Mouse (Mus musculus) midbrain, postnatal 0 days (tissue): ENCODE measurements at regions not wholly inside any gene's neighbourhood (a gene's known extent, or its start where the extent isn't known, plus 50 kb on each side); places are given as distances from the start of the nearest gene placed in this dataset.

Experiments
- ATAC-seq: fragments of 200-750 bp; cut with Nextera tagmentation; 2 replicates; pipeline ENCODE4 v1.8.0; 2017; ENCODE audit warnings: moderate number of reproducible peaks, mild to moderate bottlenecking, moderate TSS enrichment, moderate library complexity; ENCODE audit not compliant: low FRiP score
- DNase-seq: peaks from one replicate; pipeline ENCODE4 v3.0.0-alpha.2; 2015; ENCODE audit warnings: low spot score
- H3K27ac ChIP-seq: fragments of 300-500 bp; sonication (generic); 2 replicates; pipeline ENCODE4 v1.5.1; 2014; ENCODE audit warnings: low read depth, mild to moderate bottlenecking, low read length, mixed read lengths
- H3K27me3 ChIP-seq: fragments of 300-500 bp; sonication (generic); 2 replicates; pipeline ENCODE4 v1.6.1; 2014; ENCODE audit warnings: low read length, control low read depth, mixed read lengths; ENCODE audit not compliant: insufficient read depth
- H3K36me3 ChIP-seq: fragments of 300-500 bp; sonication (generic); 2 replicates; pipeline ENCODE4 v1.6.1; 2014; ENCODE audit warnings: low read length, control low read depth, mixed read lengths; ENCODE audit not compliant: insufficient read depth
- H3K4me1 ChIP-seq: fragments of 300-500 bp; sonication (generic); 2 replicates; pipeline ENCODE4 v1.6.1; 2014; ENCODE audit warnings: mild to moderate bottlenecking, control low read depth, antibody characterized with exemption, low read length, mixed read lengths; ENCODE audit not compliant: insufficient read depth
- H3K4me2 ChIP-seq: fragments of 300-500 bp; sonication (generic); 2 replicates; pipeline ENCODE4 v1.6.1; 2014; ENCODE audit warnings: low read depth, mild to moderate bottlenecking, low read length, mixed read lengths; ENCODE audit not compliant: poor library complexity, severe bottlenecking
- H3K4me3 ChIP-seq: fragments of 300-500 bp; sonication (generic); 2 replicates; pipeline ENCODE4 v1.5.1; 2014; ENCODE audit warnings: low read depth, mild to moderate bottlenecking, low read length, moderate library complexity
- H3K9ac ChIP-seq: fragments of 300-500 bp; sonication (generic); replicated peaks from 2 replicates; pipeline ENCODE4 v1.6.1; 2014; ENCODE audit warnings: mild to moderate bottlenecking, low read length, moderate library complexity, mixed read lengths; ENCODE audit not compliant: poor library complexity, severe bottlenecking
- H3K9me3 ChIP-seq: fragments of 300-500 bp; sonication (generic); 2 replicates; pipeline ENCODE4 v1.6.1; 2016; ENCODE audit warnings: low read length, control low read depth
- CTCF ChIP-seq: IDR thresholded peaks from 2 replicates; pipeline ENCODE4 v1.5.1; 2016; ENCODE audit warnings: antibody characterized with exemption, mild to moderate bottlenecking
- WGBS: fragments of 180-500 bp; shearing (Covaris S2); extraction: QIAGEN DNeasy Blood & Tissue Kit; methylation state at CpG from one replicate; pipeline ENCODE4 v1.1.7; 2014; 5-methylcytosine and 5-hydroxymethylcytosine counted together

DNA sequence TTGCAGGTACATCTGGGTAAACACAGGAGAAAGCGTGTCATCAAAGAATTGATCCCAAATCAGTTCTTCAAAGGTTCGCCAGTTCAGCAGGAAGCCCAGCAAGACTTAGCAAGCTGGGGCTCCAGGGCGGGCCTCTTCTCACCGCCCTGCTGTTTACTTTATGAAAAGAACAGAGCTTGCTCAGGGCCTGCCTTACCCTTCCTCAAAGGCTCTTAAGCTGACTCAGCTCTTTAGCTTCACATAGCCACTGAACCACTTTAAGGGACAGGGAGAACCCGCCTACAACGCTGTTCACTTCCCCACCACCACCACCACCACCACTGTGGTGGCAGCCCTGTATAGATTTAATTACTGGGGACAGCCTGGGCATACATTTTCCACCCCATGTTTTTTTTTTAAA, 148.5 kb downstream of the Clic5 start:
- Histone ChIP-seq H3K9ac (no peak overlapping the region), H3K4me1 (no peaks in the 10 kb centered on the region), H3K4me3 (no peak overlapping the region), H3K27ac (no peak overlapping the region), H3K27me3 (no peaks in the 10 kb centered on the region), H3K9me3 (no peaks in the 10 kb centered on the region), H3K36me3 (no peaks in the 10 kb centered on the region), H3K4me2 (no peak overlapping the region)
- ATAC-seq (no peak), DNase-seq (no peak)
- 42% methylated on average over 6 of the region's 6 CpGs for WGBS
- no peak for TF ChIP-seq CTCF

DNA sequence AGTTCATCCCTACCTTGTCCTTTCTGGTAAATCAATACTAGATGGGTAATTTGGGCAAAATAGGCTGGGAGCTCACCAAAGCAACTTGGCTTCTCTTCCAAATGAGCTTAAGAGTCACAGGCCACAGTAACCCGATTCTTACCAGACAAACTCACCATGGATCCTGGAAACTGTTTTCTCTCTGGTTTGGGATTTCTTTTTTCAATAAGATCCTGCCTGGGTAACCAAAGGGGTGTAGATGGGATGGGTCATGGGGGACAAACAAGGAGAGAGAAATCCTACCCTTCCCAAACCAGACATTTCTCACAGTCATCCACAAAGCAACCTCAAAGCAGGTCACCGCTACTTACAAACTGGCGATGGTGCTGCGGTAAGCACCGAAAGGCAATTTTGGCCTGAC, 148.9 kb downstream of the Clic5 start:
- Histone ChIP-seq H3K4me1 (no peaks in the 10 kb centered on the region), H3K4me3 (no peak overlapping the region), H3K9ac (no peak overlapping the region), H3K27me3 (no peaks in the 10 kb centered on the region), H3K9me3 (no peaks in the 10 kb centered on the region), H3K27ac (no peak overlapping the region), H3K4me2 (no peak overlapping the region), H3K36me3 (no peaks in the 10 kb centered on the region)
- 91% methylated on average over 5 of the region's 5 CpGs for WGBS
- no peak for DNase-seq
- ATAC-seq = no peak
- no peak for TF ChIP-seq CTCF

- Histone ChIP-seq H3K36me3 (no peaks in the 10 kb centered on the region), H3K27me3 (no peaks in the 10 kb centered on the region), H3K4me2 (no peak overlapping the region), H3K4me1 (no peaks in the 10 kb centered on the region), H3K27ac (no peak overlapping the region), H3K9me3 (no peaks in the 10 kb centered on the region), H3K4me3 (no peak overlapping the region), H3K9ac (no peak overlapping the region)
- TF ChIP-seq CTCF = no peak
- WGBS = 95% methylated on average over 2 of the region's 2 CpGs
- ATAC-seq (no peak), DNase-seq (no peak)
Measured at GRCm38 (mm10) chr17:44344542-44344941, 156.2 kb downstream of the Clic5 start.

- 91% methylated on average over 2 of the region's 2 CpGs for WGBS
- no peak overlapping the region for H3K4me2 ChIP-seq
- H3K4me3 ChIP-seq = no peak overlapping the region
- no peaks in the 10 kb centered on the region for H3K36me3 ChIP-seq
- no peak overlapping the region for H3K9ac ChIP-seq
- H3K27me3 ChIP-seq = no peaks in the 10 kb centered on the region
- TF ChIP-seq CTCF = no peak
- DNase-seq (no peak), ATAC-seq (no peak)
- no peaks in the 10 kb centered on the region for H3K9me3 ChIP-seq
- no peaks in the 10 kb centered on the region for H3K4me1 ChIP-seq
- no peak overlapping the region for H3K27ac ChIP-seq
Measured at GRCm38 (mm10) chr17:44345374-44345773, 157.0 kb downstream of the Clic5 start.

DNA sequence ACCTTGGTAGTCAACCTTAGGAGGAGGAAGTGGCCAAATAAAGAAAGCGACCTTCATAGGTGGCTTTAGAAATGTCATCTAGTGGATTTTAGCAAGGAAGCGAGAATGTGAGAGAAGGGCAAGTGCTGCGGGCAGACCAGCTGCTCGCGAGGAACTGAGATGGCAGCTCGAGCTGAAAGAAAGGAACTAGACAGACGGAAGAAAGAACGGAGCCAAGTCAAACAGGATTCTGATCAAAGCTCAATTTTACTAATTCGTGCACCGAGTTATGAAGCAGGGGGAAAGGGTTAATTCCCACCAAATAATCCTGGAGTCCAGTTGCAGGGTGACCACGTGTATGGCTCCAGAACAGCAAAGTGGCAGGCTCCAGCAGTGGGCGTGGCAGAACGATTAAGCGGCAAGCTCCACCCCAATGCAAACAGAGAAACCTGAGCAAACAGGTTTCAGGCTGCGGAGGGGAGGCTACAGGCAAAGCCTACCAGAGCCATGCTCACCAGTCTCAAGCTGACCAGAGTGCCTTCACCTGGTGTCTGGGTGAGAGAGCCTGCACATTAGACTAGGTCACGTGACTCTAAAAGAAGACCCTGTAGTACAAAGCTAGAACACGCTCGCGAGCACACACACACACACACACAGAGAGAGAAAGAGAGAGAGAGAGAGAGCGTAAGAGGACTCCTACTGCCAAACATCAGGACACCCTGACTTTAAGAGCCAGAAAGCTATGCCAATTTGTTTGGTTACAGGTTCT, 162.0 kb downstream of the Clic5 start:
- no peaks in the 10 kb centered on the region for H3K4me1 ChIP-seq
- H3K27ac ChIP-seq = no peak overlapping the region
- 0 out of 2 replicates have a peak, but pooled peaks have one; percentile 16 for ATAC-seq
- WGBS = 61% methylated on average over 20 of the region's 20 CpGs
- no peaks in the 10 kb centered on the region for H3K9me3 ChIP-seq
- H3K36me3 ChIP-seq = no peaks in the 10 kb centered on the region; the same call in 1 of the 2 replicates
- no peaks in the 10 kb centered on the region for H3K27me3 ChIP-seq
- no peak for TF ChIP-seq CTCF
- H3K9ac ChIP-seq = no peak overlapping the region
- DNase-seq = no peak
- no peak overlapping the region for H3K4me3 ChIP-seq
- no peak overlapping the region for H3K4me2 ChIP-seq

- no peak overlapping the region for H3K9ac ChIP-seq
- no peak for TF ChIP-seq CTCF
- H3K4me3 ChIP-seq = no peak overlapping the region
- H3K9me3 ChIP-seq = no peaks in the 10 kb centered on the region
- H3K27me3 ChIP-seq = no peaks in the 10 kb centered on the region
- ATAC-seq (no peak), DNase-seq (no peak)
- no peak overlapping the region for H3K27ac ChIP-seq
- no peaks in the 10 kb centered on the region for H3K4me1 ChIP-seq
- 75% methylated on average over 4 of the region's 4 CpGs for WGBS
- no peak overlapping the region for H3K4me2 ChIP-seq
- H3K36me3 ChIP-seq = no peaks in the 10 kb centered on the region; the same call in 1 of the 2 replicates
Measured at GRCm38 (mm10) chr17:44350949-44351244, 162.5 kb downstream of the Clic5 start.
